Mouse (Mus musculus) forebrain, embryonic 10.5 days (tissue): ENCODE data around the gene Atp8a1. TPM values are rescaled to one million over a fixed set of nuclear protein-coding genes. Genes with fewer than 3 reads are reported as not detected.
"Not testable (repeated sequence)": the region's sequence is repeated elsewhere in the genome, so short reads cannot be mapped to it uniquely, and the experiment has no call there.

ENCODE experiments used
- DNase-seq: peaks from one replicate; pipeline ENCODE4 v3.0.0-alpha.2; 2017; ENCODE audit warnings: low spot score; ENCODE audit errors: extremely low spot score
- H3K27ac ChIP-seq: fragments of 300-500 bp; sonication (generic); 2 replicates; pipeline ENCODE4 v1.5.1; 2016; ENCODE audit warnings: mild to moderate bottlenecking
- H3K27me3 ChIP-seq: fragments of 300-500 bp; sonication (generic); 2 replicates; pipeline ENCODE4 v1.6.1; 2016; ENCODE audit warnings: mild to moderate bottlenecking; ENCODE audit not compliant: poor library complexity, severe bottlenecking
- H3K36me3 ChIP-seq: fragments of 300-500 bp; sonication (generic); replicated peaks from 2 replicates; pipeline ENCODE4 v1.6.1; 2016; ENCODE audit warnings: mild to moderate bottlenecking, moderate library complexity
- H3K4me1 ChIP-seq: fragments of 300-500 bp; sonication (generic); 2 replicates; pipeline ENCODE4 v1.6.1; 2016
- H3K4me3 ChIP-seq: fragments of 300-500 bp; sonication (generic); 2 replicates; pipeline ENCODE4 v1.5.1; 2016; ENCODE audit warnings: mild to moderate bottlenecking, moderate library complexity
- H3K9me3 ChIP-seq: fragments of 300-500 bp; sonication (generic); 2 replicates; pipeline ENCODE4 v1.6.1; 2016; ENCODE audit warnings: mild to moderate bottlenecking, moderate library complexity
- whole genome bisulfite sequencing: fragments of 180-500 bp; shearing (Covaris S2); methylation state at CpG from one replicate; pipeline ENCODE4 v1.1.7; 2016; 5-methylcytosine and 5-hydroxymethylcytosine counted together
- polyA plus RNA-seq: library from polyadenylated mRNA; unstranded; fragments of >200 nt; fragmentation: Nextera tagmentation; extraction: Ambion mirVana; gene quantifications from 2 replicates; pipeline ENCODE4 v1.2.1, GENCODE M21; 2016

Gene Atp8a1
- polyA plus RNA-seq, 1 experiment from 2014 or later: 15.1 TPM

DNA sequence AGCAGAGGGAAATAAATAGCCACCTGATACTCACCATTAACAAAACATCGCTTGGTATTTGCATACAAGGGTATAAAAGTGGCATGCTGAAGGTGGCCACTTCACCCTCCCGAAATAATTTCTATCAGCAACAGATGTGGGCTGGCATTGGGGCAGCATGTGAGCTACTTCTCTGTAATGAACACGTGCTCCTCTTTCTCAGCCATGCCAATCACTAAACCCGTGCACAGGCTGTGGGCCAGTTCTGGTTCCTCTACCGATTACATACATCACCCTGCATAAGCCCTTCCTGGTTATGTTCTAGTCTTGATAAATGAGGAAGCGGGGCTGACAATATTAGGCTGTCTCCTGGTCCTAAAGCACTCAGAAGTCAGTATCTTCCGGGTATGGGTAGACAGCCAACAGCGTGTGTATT is 25.2 kb downstream of the Atp8a1 start:
- Histone ChIP-seq H3K4me3 (no peak overlapping the region), H3K27ac (no peak overlapping the region), H3K4me1 (no peaks in the 10 kb centered on the region), H3K27me3 (no peaks in the 10 kb centered on the region), H3K9me3 (no peaks in the 10 kb centered on the region), H3K36me3 (no peaks in the 10 kb centered on the region)
- WGBS: 93% methylated on average over 8 of the region's 8 CpGs
- DNase-seq: no peak

DNA sequence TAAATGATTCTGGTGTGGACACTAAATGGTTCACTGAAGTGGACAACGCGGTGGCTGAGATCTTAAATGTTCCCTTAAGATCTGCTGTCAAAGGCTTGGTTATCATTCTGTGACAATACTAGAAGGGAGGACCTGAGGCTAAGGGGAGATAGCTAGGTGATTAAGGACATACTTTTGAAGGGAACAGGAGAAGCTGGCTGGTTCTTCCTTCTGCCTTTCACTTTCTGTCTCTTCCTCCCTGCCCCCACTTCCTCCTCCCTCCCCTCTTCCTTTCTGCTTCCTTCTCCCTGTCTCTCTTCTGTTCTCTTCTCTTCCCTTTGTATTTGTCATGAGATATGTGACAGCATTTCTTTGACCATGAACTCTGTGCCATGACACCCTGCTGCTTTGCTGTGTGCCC is 26.0 kb downstream of the Atp8a1 start:
- DNase-seq: no peak
- H3K36me3 ChIP-seq: no peaks in the 10 kb centered on the region
- H3K9me3 ChIP-seq: no peaks in the 10 kb centered on the region
- no peaks in the 10 kb centered on the region for H3K27me3 ChIP-seq
- H3K4me1 ChIP-seq: no peaks in the 10 kb centered on the region
- H3K4me3 ChIP-seq: no peak overlapping the region
- H3K27ac ChIP-seq: no peak overlapping the region
- 89% methylated on average over 2 of the region's 2 CpGs for WGBS

DNA sequence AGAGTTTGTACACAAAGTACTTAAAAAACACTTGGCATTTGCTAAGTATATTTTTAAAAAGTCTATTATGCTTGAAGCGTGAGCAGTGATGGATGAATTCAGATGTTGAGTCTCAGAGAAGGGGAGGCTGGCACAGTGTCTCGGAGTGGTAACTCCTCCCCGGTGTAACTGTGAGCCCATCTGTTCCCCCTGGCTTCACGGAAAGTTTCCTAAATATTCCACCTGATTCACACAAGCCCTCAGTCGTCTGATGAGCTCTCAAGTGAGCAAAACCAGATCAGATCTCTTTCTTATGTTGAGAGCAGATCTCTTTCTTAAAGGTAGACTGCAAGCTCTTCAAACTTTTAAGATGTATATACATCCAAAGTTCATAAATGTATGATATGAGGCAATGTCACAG is 27.8 kb downstream of the Atp8a1 start:
- no peak for DNase-seq
- no peak overlapping the region for H3K4me3 ChIP-seq
- H3K27me3 ChIP-seq: no peaks in the 10 kb centered on the region
- H3K27ac ChIP-seq: no peak overlapping the region
- H3K9me3 ChIP-seq: no peaks in the 10 kb centered on the region
- peaks cover 8% of the 10 kb centered on the region for H3K4me1 ChIP-seq
- WGBS: 92% methylated on average over 5 of the region's 5 CpGs
- no peaks in the 10 kb centered on the region for H3K36me3 ChIP-seq

GRCm38 (mm10) chr5:67815572-67816325 is 31.5 kb downstream of the Atp8a1 start:
- 0 out of 2 replicates have a peak overlapping the region, but pooled peaks have one; percentile 26 for H3K27ac ChIP-seq
- no peaks in the 10 kb centered on the region for H3K9me3 ChIP-seq
- H3K27me3 ChIP-seq: no peaks in the 10 kb centered on the region
- H3K36me3 ChIP-seq: no peaks in the 10 kb centered on the region
- H3K4me1 ChIP-seq: peaks cover 8% of the 10 kb centered on the region
- WGBS: 73% methylated on average over 16 of the region's 16 CpGs
- H3K4me3 ChIP-seq: no peak overlapping the region
- DNase-seq: no peak

- not testable (repeated sequence) for H3K9me3 ChIP-seq, H3K4me3 ChIP-seq, H3K27me3 ChIP-seq, H3K36me3 ChIP-seq, DNase-seq, H3K4me1 ChIP-seq
- 0 out of 2 replicates have a peak overlapping the region, but pooled peaks have one; percentile 26 for H3K27ac ChIP-seq
- 91% methylated on average over 8 of the region's 8 CpGs for WGBS
These were observed 32.2 kb downstream of the Atp8a1 start for GRCm38 (mm10) chr5:67815060-67815459.

DNA sequence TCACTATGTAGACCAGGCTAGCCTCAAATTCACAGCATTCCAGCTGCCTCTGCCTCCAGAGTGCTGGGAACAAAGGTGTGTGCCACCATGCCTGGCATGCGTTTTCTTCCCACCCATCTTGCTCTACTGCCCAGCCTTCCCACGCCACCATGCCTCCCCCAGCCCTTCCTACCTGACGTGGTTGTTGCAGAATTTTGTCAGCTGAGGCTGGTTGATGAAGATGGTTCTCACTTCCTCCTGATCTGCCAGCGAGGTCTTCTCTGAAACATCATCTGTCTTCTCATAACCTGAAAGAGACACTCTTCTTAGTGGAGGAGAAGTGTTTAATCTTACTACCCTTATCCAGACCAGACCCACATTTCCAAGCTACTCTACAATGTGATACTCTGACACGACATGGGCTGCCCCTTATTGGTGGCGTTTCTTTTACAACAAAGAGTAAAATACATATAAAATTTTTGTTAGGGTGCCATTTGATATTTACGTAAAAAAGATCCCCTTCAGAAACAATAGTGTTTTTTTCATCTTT is 32.7 kb downstream of the Atp8a1 start:
- no peaks in the 10 kb centered on the region for H3K9me3 ChIP-seq
- H3K27ac ChIP-seq: no peak overlapping the region
- peaks cover 8% of the 10 kb centered on the region for H3K4me1 ChIP-seq
- H3K27me3 ChIP-seq: no peaks in the 10 kb centered on the region
- WGBS: 89% methylated on average over 7 of the region's 7 CpGs
- H3K4me3 ChIP-seq: peak overlapping the region; percentile 12
- DNase-seq: no peak
- peaks cover 7% of the 10 kb centered on the region; the same call in 1 of the 2 replicates for H3K36me3 ChIP-seq

DNA sequence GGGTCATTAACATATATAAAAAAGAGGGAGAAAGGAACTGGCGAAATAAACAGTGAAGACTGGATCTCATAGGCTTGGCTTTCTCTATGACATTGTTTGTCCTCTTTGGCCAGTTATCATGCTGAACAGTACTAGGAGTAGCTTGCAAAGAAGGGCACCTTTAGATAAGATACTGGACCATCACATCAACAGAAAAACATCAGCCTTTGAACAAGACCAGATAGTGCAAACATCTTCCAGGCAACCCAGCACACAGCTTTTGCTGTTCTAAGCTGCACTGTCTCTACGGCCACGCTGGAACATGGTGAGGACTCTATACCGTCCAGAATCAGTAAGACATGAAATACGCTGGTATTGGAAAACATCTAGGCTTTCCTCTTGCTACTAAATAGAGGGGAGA is 33.9 kb downstream of the Atp8a1 start:
- no peak for DNase-seq
- H3K27ac ChIP-seq: no peak overlapping the region
- peaks cover 7% of the 10 kb centered on the region; the same call in 1 of the 2 replicates for H3K36me3 ChIP-seq
- H3K9me3 ChIP-seq: no peaks in the 10 kb centered on the region
- no peaks in the 10 kb centered on the region for H3K27me3 ChIP-seq
- no peak overlapping the region for H3K4me3 ChIP-seq
- peaks cover 8% of the 10 kb centered on the region for H3K4me1 ChIP-seq
- WGBS: 92% methylated on average over 5 of the region's 5 CpGs

DNA sequence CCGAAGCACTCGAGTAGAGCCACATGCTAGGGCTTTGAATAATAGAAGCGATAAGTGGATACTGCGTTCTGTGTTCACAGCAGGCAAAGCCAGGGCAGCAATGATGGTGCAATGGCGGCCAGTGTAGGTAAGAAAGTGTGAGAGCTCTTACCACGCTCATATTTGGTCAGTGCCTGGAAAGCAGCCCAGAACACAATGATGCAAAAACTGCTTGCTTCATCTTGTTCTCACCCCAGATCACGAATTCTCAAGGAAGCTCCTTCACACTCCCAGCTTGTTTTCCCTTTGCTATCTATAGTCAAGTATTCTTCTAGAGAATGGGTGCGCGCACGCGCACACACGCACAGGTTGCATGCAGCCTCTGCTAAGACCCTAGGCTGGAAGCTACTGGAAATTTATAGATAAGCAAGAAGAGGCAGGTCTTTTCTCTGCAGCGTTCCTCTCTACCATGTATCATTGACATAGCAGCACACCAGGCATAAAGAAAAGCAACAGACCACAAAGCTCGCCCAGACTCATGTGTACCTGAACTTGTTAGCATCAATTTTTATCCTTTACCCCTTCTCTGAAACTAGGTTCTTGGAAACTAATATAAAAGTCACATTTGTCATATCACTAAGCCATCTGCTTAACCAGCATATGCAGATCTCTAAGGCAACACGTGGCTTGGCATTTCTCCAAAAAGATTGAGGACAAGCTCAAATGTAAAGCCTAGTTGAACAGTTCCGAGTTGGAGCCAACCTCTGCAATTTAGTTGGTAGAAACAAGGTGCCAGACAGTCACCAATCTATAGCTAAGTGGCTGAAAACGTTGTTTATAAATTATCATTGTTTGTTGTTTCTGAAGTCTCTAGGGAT is 44.8 kb downstream of the Atp8a1 start:
- no peaks in the 10 kb centered on the region for H3K27me3 ChIP-seq
- 93% methylated on average over 17 of the region's 17 CpGs for WGBS
- no peak for DNase-seq
- no peaks in the 10 kb centered on the region for H3K9me3 ChIP-seq
- no peak overlapping the region for H3K27ac ChIP-seq
- no peaks in the 10 kb centered on the region for H3K36me3 ChIP-seq
- no peak overlapping the region for H3K4me3 ChIP-seq
- 0 out of 2 replicates have a peak, but pooled peaks cover 6% of the 10 kb centered on the region for H3K4me1 ChIP-seq

DNA sequence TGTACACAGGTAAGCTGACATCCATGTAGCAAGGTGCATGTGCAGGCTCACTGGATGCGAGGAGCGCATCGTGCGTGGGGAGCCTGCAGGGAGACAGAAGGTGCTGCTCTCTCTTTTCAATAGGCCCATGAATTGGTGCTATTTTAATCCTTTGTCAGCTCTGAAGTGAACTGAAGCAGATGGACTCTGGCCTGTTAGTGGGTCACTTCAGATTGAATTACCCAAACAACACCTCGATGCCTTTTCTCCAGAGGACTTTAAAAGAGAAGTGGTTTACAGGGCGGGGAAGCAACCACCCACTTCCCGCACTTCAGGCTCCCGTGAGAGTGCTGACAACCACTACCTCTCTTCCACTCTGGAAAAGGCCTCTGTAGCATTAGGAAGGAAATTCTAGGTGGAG is 46.4 kb downstream of the Atp8a1 start:
- Histone ChIP-seq H3K4me3 (no peak overlapping the region), H3K4me1 (0 out of 2 replicates have a peak, but pooled peaks cover 6% of the 10 kb centered on the region), H3K27ac (no peak overlapping the region), H3K36me3 (no peaks in the 10 kb centered on the region), H3K27me3 (no peaks in the 10 kb centered on the region), H3K9me3 (no peaks in the 10 kb centered on the region)
- DNase-seq: no peak
- 75% methylated on average over 8 of the region's 8 CpGs for WGBS

- no peaks in the 10 kb centered on the region for H3K27me3 ChIP-seq
- H3K4me3 ChIP-seq: no peak overlapping the region
- 81% methylated on average over 7 of the region's 7 CpGs for WGBS
- H3K36me3 ChIP-seq: no peaks in the 10 kb centered on the region
- H3K4me1 ChIP-seq: 0 out of 2 replicates have a peak, but pooled peaks cover 6% of the 10 kb centered on the region
- H3K9me3 ChIP-seq: no peaks in the 10 kb centered on the region
- H3K27ac ChIP-seq: no peak overlapping the region
- DNase-seq: no peak
These were observed 47.4 kb downstream of the Atp8a1 start for GRCm38 (mm10) chr5:67799785-67800184.

GRCm38 (mm10) chr5:67798348-67798747 is 48.9 kb downstream of the Atp8a1 start:
- Histone ChIP-seq H3K9me3 (no peaks in the 10 kb centered on the region), H3K36me3 (no peaks in the 10 kb centered on the region), H3K4me1 (0 out of 2 replicates have a peak, but pooled peaks cover 6% of the 10 kb centered on the region), H3K4me3 (no peak overlapping the region), H3K27me3 (no peaks in the 10 kb centered on the region), H3K27ac (no peak overlapping the region)
- DNase-seq: no peak
- WGBS: 89% methylated on average over 4 of the region's 4 CpGs

GRCm38 (mm10) chr5:67797006-67797958 is 50.0 kb downstream of the Atp8a1 start:
- DNase-seq: no peak
- Histone ChIP-seq H3K27me3 (no peaks in the 10 kb centered on the region), H3K36me3 (no peaks in the 10 kb centered on the region), H3K4me1 (0 out of 2 replicates have a peak, but pooled peaks cover 6% of the 10 kb centered on the region), H3K9me3 (no peaks in the 10 kb centered on the region), H3K4me3 (no peak overlapping the region), H3K27ac (no peak overlapping the region)
- WGBS: 80% methylated on average over 14 of the region's 14 CpGs
